Mouse (Mus musculus): ENCODE results near the gene Slc30a3.
"Not testable (repeated sequence)": the region's sequence is repeated elsewhere in the genome, so short reads cannot be mapped to it uniquely, and the experiment has no call there.

Slc30a3 gene

DNA sequence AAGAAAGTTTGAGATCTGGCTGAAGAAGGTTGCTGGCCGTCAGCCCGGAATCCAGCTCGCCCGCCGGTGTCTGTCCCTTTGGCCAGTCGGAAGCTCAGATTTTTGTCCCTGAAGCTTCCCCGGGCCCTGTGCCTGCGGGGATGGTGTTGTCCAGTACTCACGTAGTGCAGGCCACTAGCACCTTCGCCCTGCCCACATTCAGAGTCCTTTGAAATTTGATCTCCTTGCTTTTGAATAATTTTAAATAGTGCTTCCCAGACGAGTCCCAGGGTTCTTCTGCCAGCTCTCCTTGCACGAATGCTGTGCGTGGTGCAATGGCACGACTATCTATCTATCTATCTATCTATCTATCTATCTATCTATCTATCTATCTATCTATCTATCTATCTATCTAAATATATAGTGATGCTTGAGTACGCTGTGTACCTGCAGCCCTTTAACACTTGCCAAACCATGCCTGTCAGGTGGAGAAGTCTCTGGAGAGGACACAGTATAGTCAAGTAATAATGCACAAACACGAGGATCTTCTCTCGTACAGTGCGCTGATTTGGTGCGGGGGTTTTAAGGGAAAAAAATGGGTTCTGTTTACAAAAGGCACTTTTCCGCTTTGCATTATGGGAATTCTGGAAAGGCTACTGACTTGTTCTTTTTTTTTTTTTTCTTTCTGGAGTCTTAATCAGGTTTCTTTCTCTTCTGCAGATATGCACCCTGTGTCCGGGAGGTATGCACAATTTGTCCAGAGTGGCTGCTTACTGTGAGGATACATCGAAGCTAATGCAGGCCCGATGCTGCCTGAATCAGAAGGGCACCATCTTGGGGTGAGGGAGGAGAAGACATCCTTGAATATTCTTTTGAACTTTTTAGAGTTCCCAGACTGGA lies 59.0 kb downstream of the Slc30a3 start, which contains the start of gene Slc5a6:
Slc5a6 (minus strand) TSS at position 162 of the 879 bp plus-strand sequence.
- DNase-seq (ENCODE audit: low read depth, low spot score): peak; percentile 78

- DNase-seq (ENCODE audit: low read depth, low spot score): peak; percentile 99
Measured at GRCm38 (mm10) chr5:31047848-31048762, 59.9 kb downstream of the Slc30a3 start, which contains the start of gene Atraid. TSS of gene Atraid (plus strand) at chr5:31048312.

DNA sequence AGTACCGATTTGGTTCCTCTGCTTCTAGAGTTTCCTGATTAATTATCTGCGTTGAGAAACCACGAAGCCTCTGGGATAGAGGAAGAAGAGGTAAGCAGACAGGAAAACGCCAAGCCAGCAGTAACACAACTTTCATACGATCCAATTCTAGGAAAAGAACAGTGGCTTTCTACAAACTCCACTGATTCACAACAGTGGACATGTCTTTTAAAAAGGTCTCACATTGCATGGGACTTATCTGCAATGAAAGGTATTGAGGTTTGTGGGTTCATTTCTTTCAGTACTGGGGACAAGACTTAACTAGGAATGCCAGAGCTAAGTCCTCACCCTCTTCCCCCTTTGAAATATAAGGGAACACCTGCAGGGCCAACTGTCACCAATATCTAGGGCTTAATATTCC lies 61.0 kb downstream of the Slc30a3 start:
- DNase-seq (ENCODE audit: low read depth, low spot score): no peak

GRCm38 (mm10) chr5:31046416-31046815 lies 61.6 kb downstream of the Slc30a3 start:
- DNase-seq (ENCODE audit: low read depth, low spot score): no peak

GRCm38 (mm10) chr5:31038171-31038845 lies 69.7 kb downstream of the Slc30a3 start:
- no peak for DNase-seq (ENCODE audit: low read depth, low spot score)

- not testable (repeated sequence) for DNase-seq (ENCODE audit: low read depth, low spot score)
Measured at GRCm38 (mm10) chr5:31036556-31036955, 71.5 kb downstream of the Slc30a3 start.
